Mouse (Mus musculus): ENCODE data around the gene Pou4f1. TPM values are rescaled to one million over a fixed set of nuclear protein-coding genes. Genes with fewer than 3 reads are reported as not detected.
"Not testable (repeated sequence)": the region's sequence is repeated elsewhere in the genome, so short reads cannot be mapped to it uniquely, and the experiment has no call there.

Gene Pou4f1
- 0.12 and 0.25 TPM in 2 replicates for polyA plus RNA-seq (2015; fragmentation: Nextera tagmentation; extraction: Ambion mirVana)

GRCm38 (mm10) chr14:104467966-104468622 lies at the start of gene Pou4f1:
TSS of gene Pou4f1 (minus strand) at chr14:104467999.
- no peak; the same call in 1 of the 2 replicates for ATAC-seq (ENCODE audit: extremely low read depth, insufficient number of reproducible peaks, low FRiP score, low TSS enrichment)
- H3K4me1 ChIP-seq, result peaks cover 32% of the 10 kb centered on the region
- H3K4me3 ChIP-seq, result peak within 1 kb of the TSS; percentile 62
- no peaks in the 10 kb centered on the region for H3K9me3 ChIP-seq
- H3K27ac ChIP-seq (replicated peaks), result no peak within 1 kb of the TSS
- H3K27me3 ChIP-seq (replicated peaks), result peaks cover 96% of the 10 kb centered on the region
- no peaks in the 10 kb centered on the region for H3K36me3 ChIP-seq
- WGBS, result under 1% methylated on average over 62 of the region's 62 CpGs
- peak within 1 kb of the TSS; percentile 64 for H3K9ac ChIP-seq
- H3K4me2 ChIP-seq, result peak within 1 kb of the TSS; percentile 85

- WGBS, result 59% methylated on average over 1 of the region's 1 CpGs
- no peaks in the 10 kb centered on the region for H3K9me3 ChIP-seq
- no peaks in the 10 kb centered on the region for H3K27me3 ChIP-seq (replicated peaks)
- no peak overlapping the region for H3K4me3 ChIP-seq
- H3K4me2 ChIP-seq, result no peak overlapping the region
- no peak for ATAC-seq (ENCODE audit: extremely low read depth, insufficient number of reproducible peaks, low FRiP score, low TSS enrichment)
- no peak overlapping the region for H3K27ac ChIP-seq (replicated peaks)
- H3K36me3 ChIP-seq, result peaks cover 27% of the 10 kb centered on the region
- H3K4me1 ChIP-seq, result no peaks in the 10 kb centered on the region
- H3K9ac ChIP-seq, result no peak overlapping the region
Measured at GRCm38 (mm10) chr14:104511664-104512063, 43.9 kb upstream of the Pou4f1 start.

GRCm38 (mm10) chr14:104502761-104503160 lies 35.0 kb upstream of the Pou4f1 start:
- not testable (repeated sequence) for H3K9me3 ChIP-seq; H3K9ac ChIP-seq; H3K4me1 ChIP-seq; H3K4me2 ChIP-seq; H3K27me3 ChIP-seq (replicated peaks); H3K4me3 ChIP-seq; H3K27ac ChIP-seq (replicated peaks); ATAC-seq (ENCODE audit: extremely low read depth, insufficient number of reproducible peaks, low FRiP score, low TSS enrichment)
- peaks cover 88% of the 10 kb centered on the region for H3K36me3 ChIP-seq
- 75% methylated on average over 3 of the region's 3 CpGs for WGBS

GRCm38 (mm10) chr14:104479751-104480150 lies 12.0 kb upstream of the Pou4f1 start:
- no peak overlapping the region for H3K9ac ChIP-seq
- no peaks in the 10 kb centered on the region for H3K4me1 ChIP-seq
- 89% methylated on average over 8 of the region's 8 CpGs for WGBS
- H3K27ac ChIP-seq (replicated peaks), result no peak overlapping the region
- peaks cover 24% of the 10 kb centered on the region for H3K27me3 ChIP-seq (replicated peaks)
- H3K36me3 ChIP-seq, result peaks cover 31% of the 10 kb centered on the region
- H3K4me3 ChIP-seq, result no peak overlapping the region
- no peak overlapping the region for H3K4me2 ChIP-seq
- ATAC-seq (ENCODE audit: extremely low read depth, insufficient number of reproducible peaks, low FRiP score, low TSS enrichment), result no peak
- no peaks in the 10 kb centered on the region for H3K9me3 ChIP-seq

GRCm38 (mm10) chr14:104478593-104478992 lies 10.8 kb upstream of the Pou4f1 start:
- Histone ChIP-seq H3K9me3 (no peaks in the 10 kb centered on the region), H3K27ac (replicated peaks) (no peak overlapping the region), H3K36me3 (peaks cover 30% of the 10 kb centered on the region), H3K4me3 (no peak overlapping the region), H3K4me1 (peaks cover 10% of the 10 kb centered on the region; the same call in 1 of the 2 replicates), H3K4me2 (no peak overlapping the region), H3K9ac (no peak overlapping the region), H3K27me3 (replicated peaks) (peaks cover 36% of the 10 kb centered on the region)
- no peak for ATAC-seq (ENCODE audit: extremely low read depth, insufficient number of reproducible peaks, low FRiP score, low TSS enrichment)
- 81% methylated on average over 5 of the region's 5 CpGs for WGBS

- no peak for ATAC-seq (ENCODE audit: extremely low read depth, insufficient number of reproducible peaks, low FRiP score, low TSS enrichment)
- Histone ChIP-seq H3K4me2 (no peak overlapping the region), H3K4me3 (no peak overlapping the region), H3K4me1 (peaks cover 19% of the 10 kb centered on the region), H3K36me3 (peaks cover 30% of the 10 kb centered on the region), H3K27me3 (replicated peaks) (peaks cover 45% of the 10 kb centered on the region), H3K9ac (no peak overlapping the region), H3K27ac (replicated peaks) (no peak overlapping the region), H3K9me3 (no peaks in the 10 kb centered on the region)
- 95% methylated on average over 8 of the region's 8 CpGs for WGBS
Measured at GRCm38 (mm10) chr14:104477616-104478015, 9.8 kb upstream of the Pou4f1 start.

GRCm38 (mm10) chr14:104475438-104475837 lies 7.6 kb upstream of the Pou4f1 start:
- WGBS, result 71% methylated on average over 1 of the region's 1 CpGs
- no peak overlapping the region for H3K4me3 ChIP-seq

GRCm38 (mm10) chr14:104468623-104468970 lies 798 bp upstream of the Pou4f1 start:
- no peak overlapping the region for H3K27ac ChIP-seq (replicated peaks)
- WGBS, result 9% methylated on average over 6 of the region's 6 CpGs
- peak overlapping the region; percentile 85; the same call in 1 of the 2 replicates for H3K4me2 ChIP-seq
- H3K9ac ChIP-seq, result no peak overlapping the region
- no peaks in the 10 kb centered on the region for H3K36me3 ChIP-seq
- no peak for ATAC-seq (ENCODE audit: extremely low read depth, insufficient number of reproducible peaks, low FRiP score, low TSS enrichment)
- H3K9me3 ChIP-seq, result no peaks in the 10 kb centered on the region
- H3K27me3 ChIP-seq (replicated peaks), result peaks cover 96% of the 10 kb centered on the region
- H3K4me3 ChIP-seq, result peak overlapping the region; percentile 62; the same call in 1 of the 2 replicates
- H3K4me1 ChIP-seq, result peaks cover 37% of the 10 kb centered on the region

More at GRCm38 (mm10) chr14:104475438-104475837, 7.6 kb upstream of the Pou4f1 start:
- Histone ChIP-seq H3K9me3 (no peaks in the 10 kb centered on the region), H3K27me3 (replicated peaks) (peaks cover 65% of the 10 kb centered on the region), H3K27ac (replicated peaks) (no peak overlapping the region), H3K36me3 (peaks cover 30% of the 10 kb centered on the region), H3K4me2 (no peak overlapping the region), H3K9ac (no peak overlapping the region), H3K4me1 (peaks cover 22% of the 10 kb centered on the region)
- ATAC-seq (ENCODE audit: extremely low read depth, insufficient number of reproducible peaks, low FRiP score, low TSS enrichment), result no peak

- peak overlapping the region; percentile 62 for H3K4me3 ChIP-seq
- H3K9me3 ChIP-seq, result no peaks in the 10 kb centered on the region
- H3K27me3 ChIP-seq (replicated peaks), result peaks cover 94% of the 10 kb centered on the region
- WGBS, result 1% methylated on average over 99 of the region's 101 CpGs
- no peaks in the 10 kb centered on the region for H3K36me3 ChIP-seq
- peak overlapping the region; percentile 64 for H3K9ac ChIP-seq
- H3K27ac ChIP-seq (replicated peaks), result no peak overlapping the region
- ATAC-seq (ENCODE audit: extremely low read depth, insufficient number of reproducible peaks, low FRiP score, low TSS enrichment), result no peak
- peak overlapping the region; percentile 85 for H3K4me2 ChIP-seq
- peaks cover 28% of the 10 kb centered on the region for H3K4me1 ChIP-seq
Measured at GRCm38 (mm10) chr14:104467133-104467965, 450 bp downstream of the Pou4f1 start.

GRCm38 (mm10) chr14:104466557-104466956 lies 1.2 kb downstream of the Pou4f1 start:
- no peaks in the 10 kb centered on the region for H3K36me3 ChIP-seq
- H3K9me3 ChIP-seq, result no peaks in the 10 kb centered on the region
- peaks cover 93% of the 10 kb centered on the region for H3K27me3 ChIP-seq (replicated peaks)
- no peak for ATAC-seq (ENCODE audit: extremely low read depth, insufficient number of reproducible peaks, low FRiP score, low TSS enrichment)
- peak overlapping the region; percentile 85 for H3K4me2 ChIP-seq
- peak overlapping the region; percentile 62 for H3K4me3 ChIP-seq
- H3K27ac ChIP-seq (replicated peaks), result no peak overlapping the region
- H3K9ac ChIP-seq, result no peak overlapping the region
- WGBS, result 2% methylated on average over 25 of the region's 43 CpGs
- peaks cover 25% of the 10 kb centered on the region for H3K4me1 ChIP-seq

- Histone ChIP-seq H3K27me3 (replicated peaks) (peaks cover 93% of the 10 kb centered on the region), H3K4me2 (peak overlapping the region; percentile 65), H3K27ac (replicated peaks) (no peak overlapping the region), H3K4me3 (peak overlapping the region; percentile 62), H3K9me3 (no peaks in the 10 kb centered on the region), H3K36me3 (no peaks in the 10 kb centered on the region), H3K4me1 (peaks cover 28% of the 10 kb centered on the region), H3K9ac (no peak overlapping the region)
- ATAC-seq (ENCODE audit: extremely low read depth, insufficient number of reproducible peaks, low FRiP score, low TSS enrichment), result no peak
- WGBS, result under 1% methylated on average over 64 of the region's 64 CpGs
Measured at GRCm38 (mm10) chr14:104465483-104466235, 2.1 kb downstream of the Pou4f1 start.
